Mouse (Mus musculus) C2C12 (cell line): ENCODE measurements around the gene Pde10a.

Experiments
- CEBPB ChIP-seq: IDR thresholded peaks from one replicate; pipeline ENCODE4 v1.6.1; 2011; ENCODE audit warnings: low read depth, mild to moderate bottlenecking, control low read depth, moderate library complexity
- CTCF ChIP-seq: IDR thresholded peaks from one replicate; pipeline ENCODE4 v1.5.1; 2011; ENCODE audit not compliant: control insufficient read depth, insufficient read depth, insufficient read length
- MAX ChIP-seq: IDR thresholded peaks from one replicate; pipeline ENCODE4 v1.6.1; 2011; ENCODE audit warnings: mild to moderate bottlenecking, control low read depth
- MYOD1 ChIP-seq: IDR thresholded peaks from one replicate; pipeline ENCODE4 v1.6.1; 2011; ENCODE audit warnings: low read depth; ENCODE audit not compliant: control insufficient read depth, insufficient read length
- MYOG ChIP-seq: IDR thresholded peaks from one replicate; pipeline ENCODE4 v1.6.1; 2011; ENCODE audit not compliant: control insufficient read depth, insufficient read length; ENCODE audit errors: extremely low read depth
- USF1 ChIP-seq: IDR thresholded peaks from one replicate; pipeline ENCODE4 v1.6.1; 2011; ENCODE audit warnings: low read depth, mild to moderate bottlenecking, control low read depth, moderate library complexity

DNA sequence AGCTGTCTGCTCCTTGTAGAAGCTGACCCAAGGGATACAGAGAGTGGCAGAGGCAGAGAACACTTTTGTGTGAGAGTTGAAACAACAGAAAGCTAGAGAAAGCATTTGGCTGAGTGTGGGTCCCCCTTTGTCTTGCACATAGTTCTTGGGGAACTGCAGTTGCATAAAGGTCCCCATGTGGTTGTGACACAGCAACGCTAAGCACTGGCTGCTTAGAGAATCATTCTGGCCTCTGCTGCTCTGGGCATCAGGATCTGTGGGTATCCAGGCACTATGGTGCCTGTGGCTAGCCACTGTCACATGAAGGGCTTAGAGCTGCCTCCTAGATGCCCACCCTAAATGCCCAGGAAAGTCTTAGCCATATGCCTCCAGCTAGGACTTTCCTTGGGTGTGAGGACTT, 27.0 kb upstream of the Pde10a start:
- TF ChIP-seq CTCF (no peak), MYOG (no peak), USF1 (no peak), MYOD1 (no peak), MAX (no peak), CEBPB (no peak)
